In the genomic region with DNA sequence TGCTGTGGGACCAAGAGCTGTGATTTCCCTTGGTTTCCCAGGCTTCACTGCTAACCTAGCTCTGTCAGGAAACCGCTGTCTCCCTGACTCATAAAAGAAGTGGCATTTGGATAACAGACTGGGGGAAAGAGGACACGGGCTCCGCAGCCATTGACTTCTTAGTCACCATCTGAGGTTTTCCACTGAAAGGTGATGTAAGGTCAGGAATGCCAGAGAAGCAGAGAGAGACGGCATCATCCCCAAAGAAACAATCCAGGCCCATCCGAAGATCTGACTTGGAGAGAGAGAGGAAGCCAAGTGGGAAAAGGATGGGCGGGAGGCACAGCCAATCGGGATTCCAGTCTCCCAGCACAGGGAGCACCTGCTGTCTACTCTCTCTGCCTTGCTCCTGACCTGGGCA, we compare ENCODE assay signal across 11 mouse cellular contexts. TPM values are rescaled to one million over a fixed set of nuclear protein-coding genes. Genes with fewer than 3 reads are reported as not detected.
A peak's percentile ranks its signal among the peaks of the same experiment; 100 is the strongest.
DNase-seq lines count a peak whose midpoint lies in the region; ATAC-seq lines count a peak whose summit lies in the region.
"Had no signal": no experiment of that assay in that cellular context is flagged by ENCODE, and none has a peak within 500 bp of the region (broad histone marks: within the 10 kb centered on the region; RNA-seq: fewer than 3 reads in every experiment).

No protein-coding gene starts in this region.

- H3K4me1 ChIP-seq in hindbrain, embryonic 13.5 days (replicated peaks): peaks cover 51% of the 10 kb centered on the region
- peaks cover 54% of the 10 kb centered on the region for H3K4me1 ChIP-seq in hindbrain, embryonic 10.5 days (replicated peaks)
- H3K4me1 ChIP-seq in liver, embryonic 12.5 days: peaks cover 86% of the 10 kb centered on the region

- intact Hi-C loops in left cerebral cortex, postnatal 36 days (cut with DNase I): no loop called here

- peak overlapping the region; percentile 96; the same call in 1 of the 2 replicates for H3K9ac ChIP-seq in hindbrain, embryonic 13.5 days
- 0 out of 2 replicates have a peak overlapping the region, but pooled peaks have one; percentile 4 for H3K9ac ChIP-seq in liver, embryonic 12.5 days

- H3K4me2 ChIP-seq in hindbrain, embryonic 13.5 days: peak overlapping the region; percentile 84
- peak overlapping the region; percentile 98; the same call in 1 of the 2 replicates for H3K4me2 ChIP-seq in liver, embryonic 12.5 days

- peaks cover 26% of the 10 kb centered on the region for H3K36me3 ChIP-seq in hindbrain, embryonic 13.5 days
- H3K36me3 ChIP-seq in hindbrain, embryonic 10.5 days: peaks cover 25% of the 10 kb centered on the region
- peaks cover 15% of the 10 kb centered on the region for H3K36me3 ChIP-seq in liver, embryonic 12.5 days

- no peak for ATAC-seq in hindbrain, embryonic 13.5 days (ENCODE audit: low FRiP score)
- no peak for ATAC-seq in liver, embryonic 12.5 days

- H3K27me3 ChIP-seq in hindbrain, embryonic 13.5 days: no peaks in the 10 kb centered on the region
- no peaks in the 10 kb centered on the region for H3K27me3 ChIP-seq in hindbrain, embryonic 10.5 days (ENCODE audit: insufficient read depth, poor library complexity, severe bottlenecking)
- peaks cover 18% of the 10 kb centered on the region for H3K27me3 ChIP-seq in liver, embryonic 12.5 days (replicated peaks)

- no peak overlapping the region for H3K27ac ChIP-seq in hindbrain, embryonic 13.5 days
- no peak overlapping the region for H3K27ac ChIP-seq in hindbrain, embryonic 10.5 days
- peak overlapping the region; percentile 20; the same call in 1 of the 2 replicates for H3K27ac ChIP-seq in liver, embryonic 12.5 days

- DNase-seq in adrenal gland, adult 2 months: peak; percentile 56
- DNase-seq in adrenal gland, postnatal 10 days: no peak
- no peak for DNase-seq in hindbrain, embryonic 10.5 days (ENCODE audit: low spot score)
- DNase-seq in MN1 (ENCODE audit: low spot score): peak; percentile 57
- no peak for DNase-seq in left cerebral cortex, postnatal 36 days (ENCODE audit: low spot score in 2 of 2)
- no peak for DNase-seq in layer of hippocampus, postnatal 25 days (ENCODE audit: extremely low spot score in 1 of 2, low spot score in 1 of 2)
- DNase-seq: B cell, adult 2 months had no signal

- WGBS in hindbrain, embryonic 13.5 days: 75% methylated on average over 7 of the region's 7 CpGs
- 73% methylated on average over 7 of the region's 7 CpGs for WGBS in hindbrain, embryonic 10.5 days
- 73% methylated on average over 7 of the region's 7 CpGs for WGBS in liver, embryonic 12.5 days (ENCODE audit: insufficient replicate concordance)

- no peaks in the 10 kb centered on the region for H3K9me3 ChIP-seq in hindbrain, embryonic 13.5 days
- no peaks in the 10 kb centered on the region for H3K9me3 ChIP-seq in hindbrain, embryonic 10.5 days
- no peaks in the 10 kb centered on the region for H3K9me3 ChIP-seq in liver, embryonic 12.5 days (replicated peaks)

- peak overlapping the region; percentile 87; the same call in 1 of the 2 replicates for H3K4me3 ChIP-seq in hindbrain, embryonic 13.5 days
- no peak overlapping the region for H3K4me3 ChIP-seq in hindbrain, embryonic 10.5 days
- no peak overlapping the region for H3K4me3 ChIP-seq in liver, embryonic 12.5 days

RNA-seq across cellular contexts. Expression of gene Ssh1, which starts 2.6 kb away (rescaled TPM):
- 10 to 100 TPM; 15.5 to 24.6 TPM for total RNA-seq in adrenal gland, adult 2 months (2021)
- 9.1 and 9.9 TPM in 2 replicates for polyA plus RNA-seq in adrenal gland, adult 2 months (2012; rRNA removed)
- 10 to 100 TPM; 14.2 to 20.0 TPM for total RNA-seq in adrenal gland, postnatal 10 days (2021)
- polyA plus RNA-seq in hindbrain, embryonic 13.5 days (2015; fragmentation: Nextera tagmentation; extraction: Ambion mirVana): 15.0 and 18.7 TPM in 2 replicates
- polyA plus RNA-seq in hindbrain, embryonic 10.5 days (2016; fragmentation: Nextera tagmentation; extraction: Ambion mirVana): 14.8 and 16.9 TPM in 2 replicates
- 8.9 and 10.9 TPM in 2 replicates for polyA plus RNA-seq in liver, embryonic 12.5 days (2016; fragmentation: Nextera tagmentation; extraction: Ambion mirVana)
- 10 to 100 TPM; 21.0 to 29.1 TPM for total RNA-seq in left cerebral cortex, postnatal 36 days (2021)
- 10 to 100 TPM; 22.9 to 27.6 TPM for total RNA-seq in layer of hippocampus, postnatal 25 days (2021)

RNA-seq across cellular contexts. Expression of gene Dao, which starts 12.4 kb away (rescaled TPM):
- not detected for total RNA-seq in adrenal gland, adult 2 months (2021)
- not detected in 2 replicates for polyA plus RNA-seq in adrenal gland, adult 2 months (2012; rRNA removed)
- total RNA-seq in adrenal gland, postnatal 10 days (2021): not detected
- not detected in 2 replicates for polyA plus RNA-seq in hindbrain, embryonic 13.5 days (2015; fragmentation: Nextera tagmentation; extraction: Ambion mirVana)
- not detected in 2 replicates for polyA plus RNA-seq in hindbrain, embryonic 10.5 days (2016; fragmentation: Nextera tagmentation; extraction: Ambion mirVana)
- polyA plus RNA-seq in liver, embryonic 12.5 days (2016; fragmentation: Nextera tagmentation; extraction: Ambion mirVana): not detected in 2 replicates
- total RNA-seq in left cerebral cortex, postnatal 36 days (2021): not detected
- not detected for total RNA-seq in layer of hippocampus, postnatal 25 days (2021)
- total RNA-seq: common myeloid progenitor, adult 5-6 weeks had no signal
- polyA plus RNA-seq: lung, embryonic 16.5 days had no signal

Comparison
In these comparisons a context has a peak if more than half of its experiments do, and no peak if none do; other contexts are left out.
1. DNase-seq: peak in adrenal gland, adult 2 months (single experiment) and MN1 (single experiment); none in adrenal gland, postnatal 10 days (single experiment), hindbrain, embryonic 10.5 days (single experiment), left cerebral cortex, postnatal 36 days (0 of 2) and layer of hippocampus, postnatal 25 days (0 of 2).